Mouse (Mus musculus): ENCODE measurements around the gene Fezf1. TPM values are rescaled to one million over a fixed set of nuclear protein-coding genes. Genes with fewer than 3 reads are reported as not detected.

The Fezf1 gene
- polyA plus RNA-seq, 1 experiment, result 0.05 TPM

DNA sequence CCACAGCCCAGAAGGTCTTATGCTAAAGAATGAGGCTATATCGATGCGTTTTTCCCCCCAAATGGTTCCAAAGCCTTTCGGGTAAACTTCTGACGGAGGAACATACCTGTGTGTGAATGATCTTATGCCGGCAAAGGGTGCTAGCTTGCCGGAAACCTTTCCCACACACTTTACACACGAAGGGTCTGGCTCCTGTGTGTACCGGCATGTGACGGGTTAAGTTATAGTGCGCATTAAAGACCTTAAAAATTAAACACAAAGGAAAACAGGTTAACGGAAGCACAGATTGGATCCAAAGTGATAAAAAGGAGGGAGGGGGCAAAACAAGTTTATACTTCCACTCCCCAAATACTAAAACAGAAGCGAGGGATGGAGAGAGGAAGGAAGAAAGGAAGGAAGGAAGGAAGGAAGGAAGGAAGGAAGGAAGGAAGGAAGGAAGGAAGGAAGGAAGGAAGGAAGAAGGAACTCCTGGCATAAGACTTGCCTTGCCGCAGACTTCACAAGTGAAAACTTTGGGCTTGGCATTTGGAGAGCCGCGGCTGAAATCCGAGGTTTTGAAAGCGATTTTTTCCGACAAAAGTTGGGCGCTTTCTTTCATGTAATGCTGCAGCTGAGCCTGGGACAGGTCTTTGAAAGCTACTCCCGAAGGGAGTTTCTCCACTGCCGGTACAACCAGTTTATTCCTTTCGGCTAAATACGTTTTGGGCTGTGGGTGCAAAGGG is 1.2 kb downstream of the Fezf1 start:
- Histone ChIP-seq H3K4me1 (ENCODE audit: control insufficient read depth, insufficient read depth, low read length) (peaks cover 12% of the 10 kb centered on the region), H3K27ac (ENCODE audit: control insufficient read depth, insufficient read depth, low read depth, low read length) (no peak overlapping the region), H3K36me3 (ENCODE audit: control insufficient read depth, insufficient read depth, low read length) (no peaks in the 10 kb centered on the region), H3K4me3 (ENCODE audit: control insufficient read depth, low read depth, low read length) (no peak overlapping the region), H3K27me3 (ENCODE audit: control insufficient read depth, insufficient read depth, low read length) (peaks cover 7% of the 10 kb centered on the region)
- no peak for TF ChIP-seq CTCF (IDR thresholded peaks at IDR 0.05; ENCODE audit: control insufficient read depth, insufficient read depth, insufficient replicate concordance, low read depth, low read length)

DNA sequence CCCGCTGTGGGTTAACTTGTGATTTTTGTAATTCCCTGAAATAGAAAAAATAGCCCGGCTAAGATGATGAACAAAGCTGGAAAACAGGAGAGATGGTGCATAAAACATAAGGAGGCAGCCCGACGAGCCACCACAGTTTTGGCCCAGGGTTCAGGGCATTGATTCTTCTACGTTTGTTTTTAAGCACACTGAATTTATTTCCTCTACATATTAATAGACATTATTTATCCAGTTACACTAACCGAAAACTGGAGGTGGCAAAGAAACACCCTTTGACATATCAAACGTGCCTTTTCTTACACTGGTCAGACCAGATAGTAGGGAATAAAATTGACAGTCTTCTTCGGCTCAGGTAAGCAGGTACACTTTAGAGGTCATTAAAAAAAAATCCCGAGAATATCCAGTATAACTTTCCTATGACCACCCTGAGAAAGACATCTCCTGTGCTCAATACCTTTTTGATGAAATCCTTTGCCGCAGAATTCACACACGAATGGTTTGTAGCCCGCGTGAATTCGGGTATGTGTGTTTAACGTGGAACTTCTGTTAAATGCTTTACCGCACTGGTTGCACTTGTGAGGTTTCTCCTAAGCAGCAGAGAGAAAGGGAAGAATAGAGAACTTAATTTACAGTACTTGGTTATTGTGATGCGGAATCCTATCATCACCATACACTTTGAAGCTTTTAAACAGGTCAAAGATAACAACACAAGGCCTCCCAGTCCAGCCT is 1.9 kb downstream of the Fezf1 start:
- TF ChIP-seq POLR2A (IDR thresholded peaks at IDR 0.05; ENCODE audit: control insufficient read depth, low read depth, low read length), result no peak
- no peak for TF ChIP-seq CTCF (IDR thresholded peaks at IDR 0.05; ENCODE audit: control insufficient read depth, insufficient read depth, insufficient replicate concordance, low read depth, low read length)
- Histone ChIP-seq H3K36me3 (ENCODE audit: control insufficient read depth, insufficient read depth, low read length) (no peaks in the 10 kb centered on the region), H3K4me3 (ENCODE audit: control insufficient read depth, low read depth, low read length) (no peak overlapping the region), H3K27me3 (ENCODE audit: control insufficient read depth, insufficient read depth, low read length) (peaks cover 7% of the 10 kb centered on the region), H3K4me1 (ENCODE audit: control insufficient read depth, insufficient read depth, low read length) (peaks cover 12% of the 10 kb centered on the region), H3K27ac (ENCODE audit: control insufficient read depth, insufficient read depth, low read depth, low read length) (no peak overlapping the region)

DNA sequence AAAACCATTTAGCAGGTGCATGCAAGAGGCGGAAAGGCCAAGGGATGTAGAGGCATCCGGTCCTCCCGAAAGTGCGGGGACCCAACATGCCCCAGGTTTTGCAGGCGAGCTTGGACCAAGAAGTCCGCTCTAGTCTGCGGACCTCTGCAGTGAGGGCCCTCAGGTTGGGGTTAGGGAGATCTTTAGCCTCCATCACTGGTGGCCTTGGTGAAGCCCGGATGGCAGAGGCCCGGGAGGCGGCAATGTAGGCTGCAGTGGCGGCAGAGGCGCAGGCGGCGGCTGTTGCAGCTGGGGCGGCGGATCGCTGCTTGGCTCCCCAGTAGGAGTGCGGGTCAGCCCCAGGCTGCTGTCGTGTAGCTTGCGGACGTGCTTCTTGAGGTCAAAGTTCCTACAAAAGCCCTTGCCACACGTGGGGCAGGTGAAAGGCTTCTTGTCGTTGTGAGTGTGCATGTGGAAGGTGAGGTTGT is 2.6 kb downstream of the Fezf1 start:
- no peaks in the 10 kb centered on the region for H3K36me3 ChIP-seq (ENCODE audit: control insufficient read depth, insufficient read depth, low read length)
- H3K27me3 ChIP-seq (ENCODE audit: control insufficient read depth, insufficient read depth, low read length), result peaks cover 7% of the 10 kb centered on the region
- no peak overlapping the region for H3K4me3 ChIP-seq (ENCODE audit: control insufficient read depth, low read depth, low read length)
- TF ChIP-seq CTCF (IDR thresholded peaks at IDR 0.05; ENCODE audit: control insufficient read depth, insufficient read depth, insufficient replicate concordance, low read depth, low read length) (no peak), POLR2A (IDR thresholded peaks at IDR 0.05; ENCODE audit: control insufficient read depth, low read depth, low read length) (no peak)
- H3K27ac ChIP-seq (ENCODE audit: control insufficient read depth, insufficient read depth, low read depth, low read length), result no peak overlapping the region
- peaks cover 12% of the 10 kb centered on the region for H3K4me1 ChIP-seq (ENCODE audit: control insufficient read depth, insufficient read depth, low read length)

DNA sequence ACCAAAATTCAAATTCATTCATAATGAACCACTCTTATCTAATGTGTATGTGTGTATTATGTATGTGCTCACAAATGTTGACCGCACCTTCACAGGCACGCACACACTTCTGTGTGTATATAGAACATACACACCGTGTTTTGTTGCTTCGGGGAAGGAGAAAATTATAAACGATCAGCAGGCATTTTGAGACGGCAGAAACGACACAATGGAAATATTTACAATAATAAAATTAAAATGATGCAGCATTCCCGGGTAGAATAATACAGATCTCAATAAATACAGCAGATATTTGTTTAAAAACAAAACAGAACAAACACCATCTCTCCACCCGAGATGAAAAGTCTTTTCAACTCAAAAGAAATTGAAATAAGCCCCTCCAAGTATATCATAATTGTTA is 3.0 kb downstream of the Fezf1 start:
- Histone ChIP-seq H3K36me3 (ENCODE audit: control insufficient read depth, insufficient read depth, low read length) (no peaks in the 10 kb centered on the region), H3K4me3 (ENCODE audit: control insufficient read depth, low read depth, low read length) (no peak overlapping the region), H3K27me3 (ENCODE audit: control insufficient read depth, insufficient read depth, low read length) (peaks cover 5% of the 10 kb centered on the region), H3K4me1 (ENCODE audit: control insufficient read depth, insufficient read depth, low read length) (peaks cover 11% of the 10 kb centered on the region), H3K27ac (ENCODE audit: control insufficient read depth, insufficient read depth, low read depth, low read length) (no peak overlapping the region)
- TF ChIP-seq CTCF (IDR thresholded peaks at IDR 0.05; ENCODE audit: control insufficient read depth, insufficient read depth, insufficient replicate concordance, low read depth, low read length) (no peak), POLR2A (IDR thresholded peaks at IDR 0.05; ENCODE audit: control insufficient read depth, low read depth, low read length) (no peak)

DNA sequence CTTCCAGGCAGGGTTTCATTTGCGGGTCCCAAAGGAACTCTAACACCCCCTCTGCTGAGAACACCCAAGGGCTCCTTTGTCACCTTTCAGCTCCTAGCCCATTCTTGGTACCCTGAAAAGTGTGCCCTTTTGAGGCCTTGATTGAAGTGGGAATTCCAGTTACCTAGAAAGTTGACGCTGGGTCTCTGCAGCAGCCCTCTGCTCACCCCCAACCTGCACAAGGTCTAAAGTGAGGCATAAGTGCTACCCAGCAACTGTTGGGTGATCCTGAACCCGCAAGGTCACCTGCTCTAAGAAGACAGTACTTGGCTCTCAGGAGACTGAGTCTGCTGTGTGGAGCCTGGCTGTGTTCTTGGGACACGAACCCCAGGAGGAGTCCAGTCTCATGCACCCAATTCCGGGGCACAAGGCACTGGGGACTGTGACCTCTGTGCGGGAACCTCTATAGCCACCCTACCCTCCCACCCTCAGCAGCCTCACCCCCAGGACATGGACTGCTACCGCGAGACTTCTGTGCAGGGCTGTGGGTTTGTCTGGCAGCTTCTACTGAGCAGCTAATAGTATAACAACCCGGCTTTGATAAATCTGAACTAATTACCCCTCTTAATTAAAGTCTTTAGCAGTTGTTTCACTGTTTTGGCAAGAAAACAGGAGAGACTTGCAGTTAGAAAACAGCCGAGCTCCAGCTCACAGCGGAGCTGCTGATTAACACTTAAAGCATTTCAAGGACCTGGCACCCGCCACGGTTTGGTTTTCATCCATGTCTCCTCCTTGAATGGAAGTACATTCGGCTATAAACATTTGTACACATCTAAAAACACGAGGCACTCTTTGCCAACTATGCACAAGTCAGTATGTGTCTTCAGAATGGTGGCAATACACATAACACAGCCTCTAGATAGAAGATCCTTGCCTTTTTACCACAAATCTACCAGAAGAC is 4.1 kb downstream of the Fezf1 start:
- Histone ChIP-seq H3K27ac (ENCODE audit: control insufficient read depth, insufficient read depth, low read depth, low read length) (no peak overlapping the region), H3K4me3 (ENCODE audit: control insufficient read depth, low read depth, low read length) (no peak overlapping the region), H3K36me3 (ENCODE audit: control insufficient read depth, insufficient read depth, low read length) (no peaks in the 10 kb centered on the region), H3K4me1 (ENCODE audit: control insufficient read depth, insufficient read depth, low read length) (peaks cover 4% of the 10 kb centered on the region), H3K27me3 (ENCODE audit: control insufficient read depth, insufficient read depth, low read length) (no peaks in the 10 kb centered on the region)
- no peak for TF ChIP-seq CTCF (IDR thresholded peaks at IDR 0.05; ENCODE audit: control insufficient read depth, insufficient read depth, insufficient replicate concordance, low read depth, low read length)
- TF ChIP-seq POLR2A (IDR thresholded peaks at IDR 0.05; ENCODE audit: control insufficient read depth, low read depth, low read length), result no peak

DNA sequence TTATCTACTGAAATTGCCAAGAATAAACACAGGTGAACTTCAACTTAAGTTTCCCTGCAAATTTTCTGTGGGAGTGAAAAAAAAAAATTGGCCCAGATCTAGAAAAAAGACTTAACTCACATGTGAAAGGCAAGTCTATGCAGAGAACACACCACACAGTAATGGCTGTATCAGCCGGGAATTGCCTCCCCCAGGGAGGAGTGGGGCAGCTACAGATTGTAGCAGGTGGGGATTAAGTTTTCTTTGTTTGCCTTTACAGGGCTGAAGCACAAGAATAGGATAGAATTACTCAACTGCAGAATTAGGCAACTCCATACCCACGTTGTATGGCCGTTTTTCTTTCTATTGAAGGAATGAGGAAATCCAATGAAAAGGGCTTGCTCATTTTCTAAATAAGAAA is 36.7 kb downstream of the Fezf1 start:
- Histone ChIP-seq H3K4me3 (ENCODE audit: control insufficient read depth, low read depth, low read length) (no peak overlapping the region), H3K36me3 (ENCODE audit: control insufficient read depth, insufficient read depth, low read length) (no peaks in the 10 kb centered on the region), H3K27ac (ENCODE audit: control insufficient read depth, insufficient read depth, low read depth, low read length) (no peak overlapping the region), H3K27me3 (ENCODE audit: control insufficient read depth, insufficient read depth, low read length) (no peaks in the 10 kb centered on the region), H3K4me1 (ENCODE audit: control insufficient read depth, insufficient read depth, low read length) (no peaks in the 10 kb centered on the region)
- TF ChIP-seq CTCF (IDR thresholded peaks at IDR 0.05; ENCODE audit: control insufficient read depth, insufficient read depth, insufficient replicate concordance, low read depth, low read length) (no peak), POLR2A (IDR thresholded peaks at IDR 0.05; ENCODE audit: control insufficient read depth, low read depth, low read length) (no peak)

DNA sequence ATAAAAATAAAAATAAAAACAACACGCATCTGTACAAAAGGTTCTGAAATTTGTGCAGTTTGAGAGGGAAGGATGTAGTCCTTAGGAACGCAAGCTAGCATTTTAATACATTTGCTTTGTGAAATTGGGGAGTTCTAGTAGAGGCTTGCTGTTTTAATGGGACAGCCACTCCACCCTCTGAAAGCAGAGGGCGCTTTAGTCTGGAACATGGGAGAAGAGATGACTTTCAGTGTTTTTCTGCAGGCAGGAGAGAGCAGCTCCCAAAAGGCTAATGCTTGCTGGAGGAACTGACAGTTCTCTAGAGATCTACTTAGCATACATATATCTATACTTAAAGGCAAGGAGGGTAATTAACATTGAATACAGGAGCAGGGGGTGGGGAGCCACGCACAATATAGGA is 40.4 kb downstream of the Fezf1 start:
- Histone ChIP-seq H3K36me3 (ENCODE audit: control insufficient read depth, insufficient read depth, low read length) (no peaks in the 10 kb centered on the region), H3K4me3 (ENCODE audit: control insufficient read depth, low read depth, low read length) (no peak overlapping the region), H3K4me1 (ENCODE audit: control insufficient read depth, insufficient read depth, low read length) (no peaks in the 10 kb centered on the region), H3K27ac (ENCODE audit: control insufficient read depth, insufficient read depth, low read depth, low read length) (no peak overlapping the region), H3K27me3 (ENCODE audit: control insufficient read depth, insufficient read depth, low read length) (no peaks in the 10 kb centered on the region)
- TF ChIP-seq CTCF (IDR thresholded peaks at IDR 0.05; ENCODE audit: control insufficient read depth, insufficient read depth, insufficient replicate concordance, low read depth, low read length) (no peak), POLR2A (IDR thresholded peaks at IDR 0.05; ENCODE audit: control insufficient read depth, low read depth, low read length) (no peak)

Measured in testis, adult 2 months (tissue).